Mouse (Mus musculus): ENCODE results near the gene Rnf19b.
A peak's percentile ranks its signal among the peaks of the same experiment; 100 is the strongest.

Gene Rnf19b

DNA sequence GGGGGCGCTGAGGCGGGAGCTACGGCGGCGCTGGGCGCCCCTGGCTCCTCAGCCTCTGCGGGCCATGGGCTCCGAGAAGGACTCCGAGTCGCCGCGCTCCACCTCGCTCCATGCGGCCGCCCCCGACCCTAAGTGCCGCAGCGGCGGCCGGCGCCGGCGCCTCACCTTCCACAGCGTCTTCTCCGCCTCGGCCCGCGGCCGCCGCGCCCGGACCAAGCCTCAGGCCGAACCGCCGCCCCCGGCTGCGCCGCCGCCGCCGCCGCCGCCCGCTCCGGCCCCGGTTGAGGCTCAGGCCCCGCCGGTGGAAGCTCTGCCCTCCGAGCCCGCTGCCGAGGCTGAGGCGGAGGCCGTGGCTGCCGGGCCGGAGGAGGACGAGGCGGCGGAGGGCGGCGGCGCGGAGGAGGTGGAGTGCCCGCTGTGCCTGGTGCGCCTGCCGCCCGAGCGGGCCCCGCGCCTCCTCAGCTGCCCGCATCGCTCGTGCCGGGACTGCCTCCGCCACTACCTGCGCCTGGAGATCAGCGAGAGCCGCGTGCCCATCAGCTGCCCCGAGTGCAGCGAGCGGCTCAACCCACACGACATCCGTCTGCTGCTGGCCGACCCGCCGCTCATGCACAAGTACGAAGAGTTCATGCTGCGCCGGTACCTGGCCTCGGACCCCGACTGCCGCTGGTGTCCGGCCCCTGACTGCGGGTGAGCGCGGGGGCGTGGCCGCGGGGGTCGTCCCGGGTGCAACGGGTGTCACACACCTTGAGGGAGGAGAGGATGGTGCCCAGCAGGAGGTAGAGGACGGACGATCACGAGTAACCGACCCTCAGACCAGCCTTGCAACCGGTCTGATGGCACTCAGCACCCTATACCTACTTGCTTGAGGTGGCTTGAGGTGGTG is at the start of gene Rnf19b:
Gene Rnf19b, plus strand, starts transcription at position 65 of the 886 bp plus-strand sequence.
- DNase-seq, result peak; percentile 56

DNA sequence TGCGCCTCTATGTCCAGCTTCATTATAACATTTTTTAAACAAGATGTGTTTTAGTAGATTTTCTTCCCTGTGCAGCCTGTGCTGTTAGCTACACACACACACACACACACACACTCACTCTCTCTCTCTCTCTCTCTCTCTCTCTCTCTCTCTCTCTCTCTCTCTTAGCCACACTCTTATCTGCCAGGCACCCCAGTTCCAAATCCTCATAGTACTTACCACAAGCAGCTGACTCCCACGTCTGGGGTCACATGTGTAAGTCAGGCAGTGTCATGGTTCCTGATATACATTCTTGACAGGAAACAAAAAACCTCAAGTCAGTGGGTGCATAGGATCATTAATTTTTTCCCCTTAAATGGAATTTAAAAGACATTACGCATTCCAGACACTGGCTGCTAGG is 49.4 kb upstream of the Rnf19b start:
- no peak for DNase-seq

DNA sequence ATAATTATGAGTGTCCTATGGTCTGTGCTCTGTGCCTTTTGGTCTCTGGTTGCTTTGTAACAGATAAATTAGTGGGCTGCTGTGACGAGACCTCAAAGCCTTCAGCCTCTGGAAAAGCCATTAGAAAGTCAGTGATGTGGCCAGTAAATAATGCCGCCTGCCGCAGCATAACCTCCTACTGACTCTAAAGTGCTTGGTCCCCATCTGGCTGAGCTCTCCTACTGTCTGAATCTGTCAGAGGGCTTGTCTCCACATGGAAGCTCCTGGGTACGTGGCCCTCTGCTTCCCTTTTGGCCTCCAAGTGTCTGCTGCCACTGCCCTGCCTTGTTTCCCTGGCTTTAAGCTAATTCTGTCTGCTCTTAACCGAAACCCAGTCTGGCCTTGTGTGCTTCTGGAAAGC is 48.5 kb upstream of the Rnf19b start:
- no peak for DNase-seq

DNA sequence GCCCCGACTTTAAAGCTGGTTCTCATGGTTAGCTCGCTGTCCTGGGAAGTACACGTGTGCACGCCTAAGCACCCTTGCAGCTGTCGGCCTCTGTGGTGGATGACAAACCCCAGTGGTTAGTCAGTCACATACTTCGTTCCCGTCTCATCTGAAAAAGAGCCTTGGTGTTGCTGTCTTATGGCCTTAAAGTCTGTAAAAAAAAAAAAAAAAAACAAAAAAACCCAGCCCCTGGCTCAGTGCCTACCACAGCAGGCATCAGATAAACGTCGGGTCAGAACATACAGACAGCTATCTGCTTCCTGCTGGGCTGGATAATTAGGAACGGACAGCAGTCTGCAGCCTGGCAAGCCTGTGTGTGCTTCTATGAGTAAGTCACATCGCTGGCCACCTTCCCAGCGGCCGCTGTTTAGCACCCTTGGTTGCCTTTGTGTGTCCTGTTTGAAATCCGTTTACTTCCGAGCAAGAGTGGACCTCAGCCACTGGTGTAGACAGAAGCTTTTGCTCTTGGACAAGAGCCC is 46.4 kb upstream of the Rnf19b start:
- DNase-seq, result peak; percentile 52

DNA sequence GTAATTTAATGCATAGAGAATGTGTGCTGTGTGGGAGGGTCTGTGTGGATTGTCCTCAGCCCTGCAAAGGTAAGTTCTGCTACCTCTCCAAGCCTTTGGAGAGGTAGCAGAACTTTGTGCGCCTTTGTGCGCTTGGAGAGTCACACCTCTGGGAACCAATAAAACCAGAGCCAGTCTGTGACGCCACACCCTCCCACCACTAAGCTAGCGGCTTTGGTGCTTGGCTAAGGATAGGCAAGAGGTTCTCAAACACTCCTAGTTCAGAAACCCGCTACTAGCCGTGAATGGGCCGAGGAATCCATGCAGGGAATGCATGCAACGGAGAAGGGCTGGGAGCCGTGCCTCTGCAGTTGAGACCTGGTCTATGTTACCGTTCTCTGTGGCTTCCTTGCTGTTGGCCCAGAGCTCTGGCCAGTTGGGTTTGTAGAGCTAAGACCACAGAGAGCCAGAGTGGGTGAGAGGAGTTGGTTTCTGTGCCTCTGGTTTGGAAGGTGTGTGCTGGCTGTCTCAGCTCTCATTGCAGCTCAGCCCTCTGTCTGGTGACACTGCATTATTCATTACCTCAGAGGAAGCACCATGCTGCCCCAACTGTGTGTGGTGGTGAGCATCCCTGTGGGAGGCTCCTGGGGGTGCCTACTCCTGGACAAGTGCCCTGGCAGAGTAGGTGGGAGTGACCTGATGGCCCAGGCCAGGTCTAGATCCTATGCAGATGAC is 44.8 kb upstream of the Rnf19b start:
- DNase-seq, result no peak

- peak; percentile 44 for DNase-seq
Measured at GRCm38 (mm10) chr4:129016329-129016728, 41.7 kb upstream of the Rnf19b start.

- no peak for DNase-seq
Measured at GRCm38 (mm10) chr4:129017150-129017549, 40.9 kb upstream of the Rnf19b start.

DNA sequence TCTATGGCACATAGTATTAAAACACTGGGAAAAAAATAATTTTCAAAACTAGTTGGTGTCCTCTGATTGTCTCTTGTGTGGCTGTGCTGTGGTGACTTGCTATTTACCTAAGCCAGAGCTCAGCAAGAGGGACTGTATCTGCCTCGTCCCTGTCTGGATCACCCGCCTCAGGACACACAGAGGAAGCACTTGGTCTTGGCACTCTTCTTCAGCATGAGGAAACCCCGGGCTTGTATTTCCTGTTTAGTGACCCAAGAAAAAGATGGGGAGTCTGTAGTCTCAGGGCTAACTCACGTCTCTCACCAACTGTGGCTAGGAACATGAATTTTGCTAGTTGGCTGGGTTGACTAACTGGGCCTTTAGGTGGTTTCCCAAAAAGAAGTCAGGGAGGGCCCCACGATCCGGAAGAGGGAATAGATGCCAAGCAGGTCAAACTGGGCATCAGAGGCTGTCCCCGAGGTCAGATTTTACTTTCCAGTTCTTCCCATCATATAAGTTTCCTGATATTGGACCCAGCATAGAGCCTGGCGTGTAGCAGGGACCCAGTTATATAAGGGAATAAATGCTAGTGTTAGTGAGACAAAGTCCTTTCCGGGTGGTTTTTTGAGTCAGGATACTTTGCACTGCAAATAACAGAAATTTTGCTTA is 39.2 kb upstream of the Rnf19b start:
- no peak for DNase-seq

DNA sequence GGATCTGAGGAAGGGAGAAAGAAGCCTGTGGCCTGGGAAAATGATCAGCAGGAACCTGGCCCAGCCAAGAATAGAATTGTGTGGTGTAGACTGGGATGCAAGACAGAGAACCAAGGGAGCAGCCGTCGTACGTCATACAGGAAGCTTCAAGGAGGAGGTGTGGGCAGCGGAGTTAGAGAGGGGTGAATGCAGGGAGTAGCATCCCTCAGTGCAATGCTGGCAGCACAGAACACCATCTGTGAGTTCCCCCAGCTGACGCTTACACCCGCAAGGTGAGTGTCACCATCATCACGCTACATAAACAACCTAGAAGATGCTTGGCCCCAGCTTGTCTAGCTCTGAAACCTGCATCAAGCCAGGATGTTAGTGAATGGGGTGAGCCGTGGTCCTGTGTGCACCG is 38.3 kb upstream of the Rnf19b start:
- no peak for DNase-seq

DNA sequence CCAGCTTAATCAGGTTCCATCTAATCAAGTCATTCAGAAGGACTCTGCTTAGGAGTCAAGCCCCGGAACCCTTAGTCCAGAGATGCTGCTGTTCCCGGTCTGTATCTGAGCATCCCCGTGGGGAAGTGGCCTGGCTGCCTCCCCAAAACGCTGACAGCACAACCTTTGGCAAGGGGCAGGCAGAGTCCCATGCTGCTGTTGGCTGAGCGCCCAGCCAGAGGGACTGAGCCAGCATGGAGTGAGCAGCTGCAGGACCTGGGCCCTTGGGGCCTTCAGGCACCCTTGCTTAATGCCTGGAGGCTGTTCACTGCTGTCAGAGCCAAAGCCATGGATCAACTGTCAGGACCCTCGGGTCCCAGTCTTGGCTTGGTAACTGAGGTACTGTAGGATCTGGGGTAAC is 37.6 kb upstream of the Rnf19b start:
- peak; percentile 92 for DNase-seq

- no peak for DNase-seq
Measured at GRCm38 (mm10) chr4:129021426-129021825, 36.6 kb upstream of the Rnf19b start.

GRCm38 (mm10) chr4:129021886-129022285 is 36.2 kb upstream of the Rnf19b start:
- DNase-seq, result no peak

DNA sequence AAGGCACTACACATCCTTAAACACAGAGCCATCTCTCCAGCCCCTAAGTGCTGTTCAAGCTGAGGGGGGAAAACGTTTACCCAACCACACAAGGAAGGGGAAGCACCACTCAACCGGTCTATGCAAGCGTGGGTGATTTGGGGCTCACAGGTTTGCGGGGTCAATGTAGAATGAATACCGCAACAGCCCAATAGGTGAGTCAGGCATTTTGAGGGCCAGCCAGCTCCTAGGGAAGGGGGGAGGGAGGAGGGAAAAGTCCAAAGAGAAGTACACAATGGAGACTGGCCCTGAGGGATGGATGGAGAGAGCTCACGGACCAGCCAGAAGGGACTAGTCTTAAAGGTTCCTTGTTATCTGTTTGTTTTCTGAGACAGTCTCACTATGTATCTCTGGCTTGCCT is 34.2 kb upstream of the Rnf19b start:
- DNase-seq, result no peak

- peak; percentile 90 for DNase-seq
Measured at GRCm38 (mm10) chr4:129024775-129025174, 33.3 kb upstream of the Rnf19b start.

DNA sequence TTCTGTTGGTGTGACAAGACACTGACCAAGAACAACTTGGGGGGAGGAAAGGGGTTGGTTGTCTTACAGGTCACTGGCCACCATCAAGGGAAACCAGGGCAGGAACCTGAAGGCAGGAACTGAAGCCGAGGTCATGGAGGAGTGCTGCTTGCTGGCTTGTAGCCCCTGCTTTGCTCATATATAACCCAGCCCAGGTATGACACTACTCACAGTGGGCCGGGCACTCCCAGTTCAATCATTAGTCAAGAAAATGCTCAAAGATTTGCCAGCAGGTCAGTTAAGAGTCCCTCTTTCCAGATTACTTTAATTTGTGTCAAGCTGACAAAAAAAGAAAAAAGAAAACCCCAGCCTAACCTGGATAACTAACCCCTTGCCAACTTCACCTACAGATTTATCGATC is 32.4 kb upstream of the Rnf19b start:
- DNase-seq, result no peak

DNA sequence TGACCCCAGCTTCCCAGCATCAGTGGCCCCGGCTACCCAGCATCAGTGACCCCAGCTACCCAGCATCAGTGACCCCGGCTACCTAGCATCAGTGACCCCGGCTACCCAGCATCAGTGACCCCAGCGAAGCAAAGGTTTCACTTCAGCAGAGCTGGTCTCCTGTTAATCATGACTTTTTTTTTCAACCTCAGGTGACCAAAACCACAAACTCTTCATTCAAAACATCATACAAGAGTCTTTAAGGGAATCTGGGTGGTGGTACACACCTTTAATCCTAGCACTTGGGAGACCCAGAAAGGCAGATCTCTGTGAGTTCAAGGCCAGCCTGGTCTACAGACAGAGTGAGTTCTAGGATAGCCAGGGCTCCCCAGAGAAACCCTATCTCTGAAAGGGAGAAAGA is 27.3 kb upstream of the Rnf19b start:
- DNase-seq, result no peak

GRCm38 (mm10) chr4:129031408-129031965 is 26.6 kb upstream of the Rnf19b start:
- no peak for DNase-seq

DNA sequence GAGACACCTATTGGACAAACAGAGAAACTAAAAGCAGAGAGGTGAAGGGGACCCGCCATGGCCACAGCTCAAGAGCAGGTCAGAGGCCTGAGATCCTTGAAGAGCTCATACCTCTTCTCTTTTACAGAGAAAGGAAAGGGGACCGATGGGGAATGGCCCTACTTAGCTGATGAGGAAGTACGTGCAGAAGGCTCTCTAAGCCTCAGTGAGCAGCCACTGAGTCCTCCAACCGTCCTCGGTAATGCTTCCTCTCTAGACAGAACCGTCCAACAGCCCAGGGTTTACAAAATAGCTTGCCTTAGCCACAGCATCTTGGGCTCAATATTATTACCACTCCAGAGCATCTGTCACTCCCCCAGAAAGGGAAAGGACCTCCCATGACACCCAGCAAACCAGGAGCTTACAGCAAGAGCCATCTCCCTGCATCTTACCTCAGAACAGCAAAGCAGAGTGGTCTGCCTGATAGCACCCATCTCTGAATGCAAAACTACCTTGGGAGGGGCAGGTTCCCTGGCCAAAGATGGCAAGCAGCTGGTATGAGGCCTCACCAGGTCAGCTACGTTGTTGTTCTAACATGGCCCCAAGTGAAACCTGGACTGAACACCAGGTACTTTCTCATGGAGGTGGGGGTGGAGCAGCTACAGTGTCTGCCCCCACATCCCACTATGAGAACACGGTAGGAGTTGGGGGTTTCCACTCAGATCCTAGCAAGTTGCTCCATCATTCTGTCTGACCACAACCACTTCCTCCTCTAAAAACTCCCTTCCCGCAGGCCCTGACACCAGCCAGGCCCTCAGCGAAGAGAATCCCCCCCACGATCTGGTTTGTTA is 25.7 kb upstream of the Rnf19b start:
- DNase-seq, result no peak

GRCm38 (mm10) chr4:129032963-129033951 is 24.8 kb upstream of the Rnf19b start:
- peak; percentile 83 for DNase-seq

DNA sequence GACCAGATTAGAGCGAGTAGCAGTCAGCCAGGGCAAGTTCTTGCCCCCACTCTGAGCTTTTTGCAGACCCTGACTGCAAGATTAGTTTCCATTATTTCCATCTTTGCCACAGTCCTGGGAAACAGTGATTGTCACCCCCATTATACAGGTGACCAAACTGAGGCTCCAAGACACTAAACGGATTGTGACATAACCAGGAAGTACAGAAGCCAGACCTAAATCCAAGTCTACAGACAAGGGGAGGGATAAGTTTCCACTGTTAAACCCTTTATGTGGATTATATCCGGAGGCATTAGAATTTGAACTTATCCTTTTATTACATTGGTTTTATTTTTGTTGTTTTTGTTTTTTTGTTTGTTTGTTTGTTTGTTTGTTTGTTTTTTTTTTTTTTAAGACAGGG is 23.8 kb upstream of the Rnf19b start:
- DNase-seq, result no peak
